Mouse (Mus musculus) granulocyte monocyte progenitor cell, adult 5-6 weeks (primary cell): ENCODE measurements around the gene Adamts12. TPM values are rescaled to one million over a fixed set of nuclear protein-coding genes. Genes with fewer than 3 reads are reported as not detected.

ENCODE experiments used
- ATAC-seq: replicated peaks from 2 replicates; pipeline ENCODE4 v1.8.0; 2016; ENCODE audit warnings: mild to moderate bottlenecking, moderate TSS enrichment, inconsistent platforms; ENCODE audit not compliant: poor library complexity, severe bottlenecking
- total RNA-seq, 2 experiments: library from RNA; stranded (forward) in 1 of 2; stranded (reverse) in 1 of 2; fragments of 200-712, 200-1000 nt in 1 of 2; fragments of >200 nt in 1 of 2; fragmentation: Nextera tagmentation in 1 of 2; gene quantifications; 2 replicates each; pipeline ENCODE4 v1.2.3; 2014 to 2017

Adamts12 gene
- total RNA-seq, 2 experiments from 2014 or later = not detected

- ATAC-seq = no peak
Observed at GRCm38 (mm10) chr15:11380616-11381015, 316.0 kb downstream of the Adamts12 start.

DNA sequence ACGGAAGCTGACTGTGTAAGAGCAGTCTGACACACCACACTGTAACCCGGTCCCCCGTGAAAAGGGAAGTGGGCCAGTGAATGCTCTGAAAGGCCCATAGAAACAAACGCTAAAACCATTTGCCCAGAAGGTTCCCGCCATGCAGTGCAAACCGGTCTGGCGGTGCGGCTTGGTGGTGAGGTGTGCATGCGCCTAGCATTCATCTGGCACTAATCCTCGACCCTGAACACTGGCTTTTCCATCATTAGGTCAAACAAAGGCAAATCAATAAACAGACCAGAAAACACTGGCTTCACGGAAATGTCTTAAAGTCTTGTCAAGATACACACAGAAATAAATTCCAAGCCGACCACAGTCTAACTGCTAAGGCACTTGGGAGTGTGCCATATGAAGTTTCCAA is 318.0 kb downstream of the Adamts12 start:
- no peak for ATAC-seq

DNA sequence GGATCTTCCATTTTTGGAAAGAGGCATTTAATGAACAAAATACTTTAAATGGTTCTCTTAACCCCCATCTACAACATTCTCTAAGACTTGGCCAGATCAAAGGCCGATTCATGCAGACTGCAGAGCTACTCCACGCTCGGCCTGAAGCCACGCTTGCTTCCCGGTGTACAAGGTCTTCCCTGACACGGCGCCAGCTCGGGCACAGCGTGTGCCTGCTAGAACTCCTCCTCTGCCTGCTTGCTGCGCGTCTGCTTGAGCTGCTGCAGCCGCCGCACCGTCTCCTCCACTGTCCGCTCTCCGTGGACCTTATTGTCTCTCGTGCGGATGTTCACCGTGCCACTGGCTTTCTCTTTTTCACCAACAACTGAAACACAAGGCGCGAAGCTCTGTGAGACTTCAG is 319.2 kb downstream of the Adamts12 start:
- no peak for ATAC-seq

- no peak for ATAC-seq
Observed at GRCm38 (mm10) chr15:11392903-11393302, 328.3 kb downstream of the Adamts12 start.

DNA sequence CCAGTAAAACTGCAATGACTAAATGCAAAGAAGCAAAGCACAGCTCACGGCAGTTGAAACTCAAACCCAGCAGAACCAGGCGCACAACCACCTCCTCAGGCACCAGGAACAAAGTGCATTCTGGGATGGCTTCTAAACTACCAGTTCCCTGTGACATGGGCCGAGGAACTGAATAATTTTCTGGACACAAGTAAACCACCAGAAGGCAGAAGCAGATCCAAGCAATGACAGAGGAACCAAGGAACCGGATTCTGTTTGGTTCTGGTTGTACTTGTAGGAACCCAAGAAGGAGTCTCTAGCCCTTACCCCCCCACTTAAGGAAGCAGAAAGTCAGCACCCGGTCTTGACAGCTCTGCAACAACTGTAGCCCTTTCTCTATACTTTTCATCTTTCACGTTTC is 331.8 kb downstream of the Adamts12 start:
- no peak for ATAC-seq

Other genes starting within 250 kb of the Adamts12 start
- not detected in 2 replicates for gene C1qtnf3, start 112.5 kb upstream of the Adamts12 start, total RNA-seq (2014; fragmentation: Nextera tagmentation)
- gene C1qtnf3, start 112.5 kb upstream of the Adamts12 start, total RNA-seq (2017) = not detected in 2 replicates
- 3.2 and 3.5 TPM in 2 replicates for gene Amacr, start 83.0 kb upstream of the Adamts12 start, total RNA-seq (2014; fragmentation: Nextera tagmentation)
- 6.5 and 6.9 TPM in 2 replicates for gene Amacr, start 83.0 kb upstream of the Adamts12 start, total RNA-seq (2017)
- not detected in 2 replicates for gene Slc45a2, start 64.1 kb upstream of the Adamts12 start, total RNA-seq (2014; fragmentation: Nextera tagmentation)
- gene Slc45a2, start 64.1 kb upstream of the Adamts12 start, total RNA-seq (2017) = not detected in 2 replicates
- not detected in 2 replicates for gene Rxfp3, start 26.8 kb upstream of the Adamts12 start, total RNA-seq (2014; fragmentation: Nextera tagmentation)
- not detected in 2 replicates for gene Rxfp3, start 26.8 kb upstream of the Adamts12 start, total RNA-seq (2017)